Mouse (Mus musculus): Measurements from ENCODE around the gene Mcfd2. TPM values are rescaled to one million over a fixed set of nuclear protein-coding genes. Genes with fewer than 3 reads are reported as not detected.
A peak's percentile ranks its signal among the peaks of the same experiment; 100 is the strongest.

The Mcfd2 gene
- polyA plus RNA-seq, 1 experiment from 2014 or later: 70.8 TPM

DNA sequence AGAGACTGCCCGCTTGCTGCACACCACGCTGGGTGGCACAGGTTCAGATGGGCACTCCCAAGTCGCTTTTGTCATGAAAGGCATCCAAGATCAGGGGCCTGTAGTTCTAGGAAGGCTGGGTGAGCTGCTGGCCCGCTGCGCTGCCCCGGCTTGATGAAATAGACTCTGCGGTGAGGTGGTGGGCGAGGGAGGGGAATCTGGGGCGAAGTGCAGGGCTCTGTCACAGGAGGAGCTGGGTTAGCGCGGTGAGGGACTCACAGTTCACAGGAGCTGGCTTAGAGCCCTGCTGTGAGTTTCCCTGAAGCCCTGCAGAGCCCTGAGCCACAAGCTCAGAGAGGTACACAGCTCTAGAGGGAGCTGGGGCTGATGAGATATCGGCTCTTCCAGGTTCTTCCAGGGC, 22.4 kb upstream of the Mcfd2 start:
- Histone ChIP-seq H3K9ac (no peak overlapping the region), H3K27me3 (replicated peaks) (peaks cover 72% of the 10 kb centered on the region), H3K4me1 (replicated peaks) (peaks cover 11% of the 10 kb centered on the region), H3K4me2 (no peak overlapping the region), H3K9me3 (replicated peaks) (no peaks in the 10 kb centered on the region), H3K27ac (ENCODE audit: poor library complexity, severe bottlenecking) (no peak overlapping the region), H3K36me3 (no peaks in the 10 kb centered on the region), H3K4me3 (no peak overlapping the region)
- ATAC-seq (ENCODE audit: insufficient number of reproducible peaks, low FRiP score): no peak
- WGBS: 33% methylated on average over 12 of the region's 12 CpGs

GRCm38 (mm10) chr17:87287197-87287777, 21.6 kb upstream of the Mcfd2 start:
- no peak overlapping the region for H3K4me3 ChIP-seq
- ATAC-seq (ENCODE audit: insufficient number of reproducible peaks, low FRiP score): no peak
- H3K36me3 ChIP-seq: no peaks in the 10 kb centered on the region
- 56% methylated on average over 8 of the region's 8 CpGs for WGBS
- H3K27ac ChIP-seq (ENCODE audit: poor library complexity, severe bottlenecking): no peak overlapping the region
- no peak overlapping the region for H3K4me2 ChIP-seq
- H3K9me3 ChIP-seq (replicated peaks): no peaks in the 10 kb centered on the region
- peaks cover 11% of the 10 kb centered on the region for H3K4me1 ChIP-seq (replicated peaks)
- peaks cover 70% of the 10 kb centered on the region for H3K27me3 ChIP-seq (replicated peaks)
- H3K9ac ChIP-seq: no peak overlapping the region

DNA sequence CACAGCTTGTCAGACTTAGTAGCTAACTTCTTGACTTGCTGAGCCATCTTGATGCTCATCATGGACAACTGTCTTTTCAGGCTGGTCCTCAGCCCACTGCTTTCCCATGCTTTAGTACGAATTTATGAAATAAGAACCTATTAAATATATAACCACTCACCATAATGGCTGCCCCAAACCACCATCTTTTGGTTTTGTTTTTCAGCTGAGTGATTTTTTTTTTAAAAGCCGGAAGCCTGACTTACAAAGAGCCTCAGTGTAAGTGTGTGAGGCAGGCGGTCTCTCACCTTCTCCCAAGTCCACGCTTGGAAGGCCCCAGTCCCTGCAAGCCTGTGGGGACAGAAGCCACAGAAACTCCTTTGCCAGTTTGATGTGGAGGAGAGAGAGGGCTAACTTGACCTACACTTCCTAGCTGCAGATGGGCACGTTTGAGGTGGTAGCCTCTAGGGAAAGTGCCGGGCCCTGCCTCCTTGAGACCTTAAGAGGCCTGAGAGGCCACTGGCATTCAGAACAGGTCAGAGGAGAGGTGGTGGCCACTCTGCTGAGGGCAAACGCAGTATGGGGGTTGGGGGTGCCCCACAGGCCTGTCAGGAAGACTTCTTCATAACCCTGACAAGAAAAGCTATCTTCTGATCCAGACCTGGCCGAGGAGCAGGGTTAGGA, 20.9 kb upstream of the Mcfd2 start:
- no peak for ATAC-seq (ENCODE audit: insufficient number of reproducible peaks, low FRiP score)
- Histone ChIP-seq H3K4me1 (replicated peaks) (peaks cover 9% of the 10 kb centered on the region), H3K9me3 (replicated peaks) (no peaks in the 10 kb centered on the region), H3K27ac (ENCODE audit: poor library complexity, severe bottlenecking) (no peak overlapping the region), H3K9ac (no peak overlapping the region), H3K36me3 (no peaks in the 10 kb centered on the region), H3K27me3 (replicated peaks) (peaks cover 70% of the 10 kb centered on the region), H3K4me3 (no peak overlapping the region), H3K4me2 (no peak overlapping the region)
- WGBS: 58% methylated on average over 8 of the region's 8 CpGs

DNA sequence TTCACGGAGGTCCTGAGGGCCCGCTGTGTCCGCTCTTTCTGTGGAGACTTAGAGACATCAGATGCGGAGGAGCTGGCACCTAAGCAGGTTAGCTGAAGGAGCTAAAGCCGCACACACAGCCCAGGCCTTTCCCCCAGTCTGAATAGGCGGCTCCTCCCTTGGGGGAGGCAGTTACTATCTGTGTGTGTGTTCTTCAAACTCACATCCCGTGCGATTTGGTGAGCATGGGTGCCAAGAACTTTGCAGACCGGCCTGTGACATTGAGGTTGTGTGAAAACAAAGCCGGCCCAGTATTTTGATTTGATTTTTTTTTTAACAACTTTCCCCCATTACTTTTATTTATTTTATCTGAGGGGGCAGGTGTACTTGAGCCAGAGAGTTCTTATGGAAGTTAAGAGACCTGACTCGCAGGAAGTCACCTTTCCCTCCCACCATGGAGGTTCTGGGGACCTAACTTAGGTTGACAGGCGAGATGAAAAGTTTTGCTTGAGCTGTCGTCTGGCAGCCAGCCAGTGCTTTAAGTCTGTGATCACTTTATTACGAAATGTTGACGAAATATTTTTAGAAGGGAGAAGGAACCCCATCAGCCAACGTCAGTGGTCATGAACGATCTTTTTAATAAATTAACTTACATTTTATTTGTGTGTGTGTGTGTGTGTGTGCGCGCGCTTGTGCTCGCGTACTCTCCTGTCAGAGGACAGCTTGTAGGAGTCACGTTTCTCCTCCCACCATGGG, 20.2 kb upstream of the Mcfd2 start:
- ATAC-seq (ENCODE audit: insufficient number of reproducible peaks, low FRiP score): no peak
- no peak overlapping the region for H3K4me2 ChIP-seq
- H3K4me3 ChIP-seq: no peak overlapping the region
- H3K4me1 ChIP-seq (replicated peaks): peaks cover 14% of the 10 kb centered on the region
- no peaks in the 10 kb centered on the region for H3K36me3 ChIP-seq
- H3K27ac ChIP-seq (ENCODE audit: poor library complexity, severe bottlenecking): no peak overlapping the region
- no peak overlapping the region for H3K9ac ChIP-seq
- peaks cover 72% of the 10 kb centered on the region for H3K27me3 ChIP-seq (replicated peaks)
- 75% methylated on average over 23 of the region's 23 CpGs for WGBS
- no peaks in the 10 kb centered on the region for H3K9me3 ChIP-seq (replicated peaks)

DNA sequence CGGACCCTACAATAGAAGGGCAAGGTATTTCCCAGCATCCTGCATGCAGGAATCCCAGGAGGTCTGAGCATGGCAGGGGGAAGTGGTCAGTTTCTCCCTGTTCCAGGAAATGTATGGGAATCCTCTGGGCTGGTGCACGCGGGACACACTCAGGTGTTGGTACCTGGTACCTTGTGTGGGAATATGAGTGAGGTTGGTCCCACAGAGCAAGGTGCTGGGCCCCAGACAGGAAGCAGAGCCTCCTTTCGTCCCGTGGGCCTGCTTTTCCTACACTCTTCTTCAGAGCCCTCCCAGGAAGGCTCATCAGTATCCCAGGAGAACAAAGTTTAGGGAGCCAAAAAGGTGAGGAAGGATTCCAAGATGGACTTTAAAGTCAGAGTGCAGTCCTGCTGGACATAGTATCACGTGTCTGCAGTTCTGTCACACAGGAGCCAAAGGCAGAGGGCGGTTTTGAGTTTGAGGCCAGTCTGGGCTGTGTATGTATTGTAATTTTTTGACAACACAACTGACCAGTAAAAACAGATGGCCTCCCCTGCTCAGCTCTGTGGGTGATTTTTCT, 18.8 kb upstream of the Mcfd2 start:
- Histone ChIP-seq H3K27me3 (replicated peaks) (peaks cover 68% of the 10 kb centered on the region), H3K4me2 (no peak overlapping the region), H3K4me1 (replicated peaks) (peaks cover 14% of the 10 kb centered on the region), H3K36me3 (no peaks in the 10 kb centered on the region), H3K4me3 (no peak overlapping the region), H3K27ac (ENCODE audit: poor library complexity, severe bottlenecking) (no peak overlapping the region), H3K9ac (no peak overlapping the region), H3K9me3 (replicated peaks) (no peaks in the 10 kb centered on the region)
- 66% methylated on average over 7 of the region's 7 CpGs for WGBS
- ATAC-seq (ENCODE audit: insufficient number of reproducible peaks, low FRiP score): no peak

- H3K4me2 ChIP-seq: peak overlapping the region; percentile 94
- H3K4me1 ChIP-seq (replicated peaks): peaks cover 14% of the 10 kb centered on the region
- H3K36me3 ChIP-seq: no peaks in the 10 kb centered on the region
- H3K27me3 ChIP-seq (replicated peaks): peaks cover 62% of the 10 kb centered on the region
- peak overlapping the region; percentile 85; the same call in 1 of the 2 replicates for H3K9ac ChIP-seq
- H3K9me3 ChIP-seq (replicated peaks): no peaks in the 10 kb centered on the region
- H3K4me3 ChIP-seq: peak overlapping the region; percentile 66
- no peak overlapping the region for H3K27ac ChIP-seq (ENCODE audit: poor library complexity, severe bottlenecking)
- ATAC-seq (ENCODE audit: insufficient number of reproducible peaks, low FRiP score): no peak
- 7% methylated on average over 21 of the region's 21 CpGs for WGBS
Observed at GRCm38 (mm10) chr17:87283755-87284481, 18.2 kb upstream of the Mcfd2 start.

GRCm38 (mm10) chr17:87283055-87283754, 17.5 kb upstream of the Mcfd2 start:
- Histone ChIP-seq H3K4me3 (peak overlapping the region; percentile 66), H3K36me3 (no peaks in the 10 kb centered on the region), H3K27ac (ENCODE audit: poor library complexity, severe bottlenecking) (peak overlapping the region; percentile 82), H3K4me1 (replicated peaks) (peaks cover 14% of the 10 kb centered on the region), H3K9me3 (replicated peaks) (no peaks in the 10 kb centered on the region), H3K27me3 (replicated peaks) (peaks cover 54% of the 10 kb centered on the region), H3K4me2 (peak overlapping the region; percentile 94), H3K9ac (peak overlapping the region; percentile 85)
- under 1% methylated on average over 56 of the region's 56 CpGs for WGBS
- peak; percentile 39 for ATAC-seq (ENCODE audit: insufficient number of reproducible peaks, low FRiP score)

DNA sequence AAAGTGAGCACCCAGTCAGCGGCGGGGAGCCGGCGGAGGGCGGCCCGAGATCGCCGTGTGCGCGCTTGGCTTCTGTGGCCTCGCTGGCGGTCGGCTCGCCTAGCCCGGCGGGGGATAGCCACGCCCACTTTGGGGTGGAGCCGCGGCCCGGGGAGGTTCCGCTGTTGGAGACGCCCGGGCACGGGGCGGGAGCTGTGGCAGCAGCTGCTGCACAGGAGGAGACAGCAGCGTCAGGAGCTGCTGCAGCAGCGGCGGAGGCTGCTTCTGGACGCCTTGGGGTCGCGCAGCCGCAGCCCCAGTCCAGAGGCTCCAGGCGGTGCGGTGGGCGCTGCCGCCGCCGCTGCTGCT, 16.9 kb upstream of the Mcfd2 start, which contains the start of gene Ttc7:
Gene Ttc7, plus strand, starts transcription at position 181 of the 348 bp plus-strand sequence.
- peak; percentile 95 for ATAC-seq (ENCODE audit: insufficient number of reproducible peaks, low FRiP score)
- Histone ChIP-seq H3K36me3 (no peaks in the 10 kb centered on the region), H3K4me1 (replicated peaks) (peaks cover 14% of the 10 kb centered on the region), H3K4me3 (peak within 1 kb of the TSS; percentile 66), H3K27ac (ENCODE audit: poor library complexity, severe bottlenecking) (peak within 1 kb of the TSS; percentile 82), H3K9ac (peak within 1 kb of the TSS; percentile 85), H3K4me2 (peak within 1 kb of the TSS; percentile 94), H3K9me3 (replicated peaks) (no peaks in the 10 kb centered on the region), H3K27me3 (replicated peaks) (peaks cover 49% of the 10 kb centered on the region)
- WGBS: 2% methylated on average over 27 of the region's 38 CpGs

GRCm38 (mm10) chr17:87282007-87282705, 16.4 kb upstream of the Mcfd2 start:
- Histone ChIP-seq H3K27ac (ENCODE audit: poor library complexity, severe bottlenecking) (peak overlapping the region; percentile 82), H3K27me3 (replicated peaks) (peaks cover 44% of the 10 kb centered on the region), H3K9me3 (replicated peaks) (no peaks in the 10 kb centered on the region), H3K36me3 (no peaks in the 10 kb centered on the region), H3K4me3 (peak overlapping the region; percentile 66), H3K4me1 (replicated peaks) (peaks cover 14% of the 10 kb centered on the region), H3K9ac (peak overlapping the region; percentile 85), H3K4me2 (peak overlapping the region; percentile 94)
- under 1% methylated on average over 44 of the region's 44 CpGs for WGBS
- peak; percentile 92 for ATAC-seq (ENCODE audit: insufficient number of reproducible peaks, low FRiP score)

All from heart, embryonic 12.5 days (tissue).